Mouse (Mus musculus) limb, embryonic 14.5 days (tissue): ENCODE data around the gene Sftpd. TPM values are rescaled to one million over a fixed set of nuclear protein-coding genes. Genes with fewer than 3 reads are reported as not detected.

Experiments used
- ATAC-seq: fragments of 200-750 bp; cut with Nextera tagmentation; 2 replicates; pipeline ENCODE4 v1.8.0; 2017; ENCODE audit warnings: low read depth, moderate number of reproducible peaks, moderate TSS enrichment; ENCODE audit not compliant: low FRiP score
- DNase-seq: peaks from one replicate; pipeline ENCODE4 v3.0.0-alpha.2; 2015; ENCODE audit warnings: low spot score
- H3K27ac ChIP-seq: fragments of 300-500 bp; sonication (generic); replicated peaks from 2 replicates; pipeline ENCODE4 v1.5.1; 2014; ENCODE audit warnings: low read depth, mild to moderate bottlenecking, low read length, moderate library complexity, mixed read lengths
- H3K27me3 ChIP-seq: fragments of 300-500 bp; sonication (generic); 2 replicates; pipeline ENCODE4 v1.6.1; 2014; ENCODE audit warnings: low read length, mixed read lengths; ENCODE audit not compliant: control insufficient read depth, insufficient read depth
- H3K36me3 ChIP-seq: fragments of 300-500 bp; sonication (generic); 2 replicates; pipeline ENCODE4 v1.6.1; 2014; ENCODE audit warnings: mild to moderate bottlenecking, low read length, moderate library complexity, mixed read lengths; ENCODE audit not compliant: control insufficient read depth, insufficient read depth
- H3K4me1 ChIP-seq: fragments of 300-500 bp; sonication (generic); 2 replicates; pipeline ENCODE4 v1.6.1; 2014; ENCODE audit warnings: antibody characterized with exemption, low read length, mixed read lengths; ENCODE audit not compliant: control insufficient read depth, insufficient read depth
- H3K4me2 ChIP-seq: fragments of 300-500 bp; sonication (generic); replicated peaks from 2 replicates; pipeline ENCODE4 v1.6.1; 2014; ENCODE audit warnings: low read depth, mild to moderate bottlenecking, low read length, moderate library complexity; ENCODE audit not compliant: severe bottlenecking
- H3K4me3 ChIP-seq: fragments of 300-500 bp; sonication (generic); replicated peaks from 2 replicates; pipeline ENCODE4 v1.5.1; 2014; ENCODE audit warnings: low read length
- H3K9ac ChIP-seq: fragments of 300-500 bp; sonication (generic); 2 replicates; pipeline ENCODE4 v1.6.1; 2014; ENCODE audit warnings: mild to moderate bottlenecking, low read depth, low read length, moderate library complexity; ENCODE audit not compliant: severe bottlenecking
- H3K9me3 ChIP-seq: fragments of 300-500 bp; sonication (generic); 2 replicates; pipeline ENCODE4 v1.6.1; 2016; ENCODE audit warnings: low read length; ENCODE audit not compliant: control insufficient read depth
- POLR2A ChIP-seq: fragments of 200-500 bp; IDR thresholded peaks from 2 replicates; pipeline ENCODE4 v1.8.0; 2012; ENCODE audit warnings: inconsistent platforms, mild to moderate bottlenecking, moderate library complexity, borderline replicate concordance; ENCODE audit not compliant: insufficient read depth, insufficient read length; ENCODE audit errors: extremely low read depth
- WGBS: fragments of 180-500 bp; shearing (Covaris S2); extraction: QIAGEN DNeasy Blood & Tissue Kit; methylation state at CpG from one replicate; pipeline ENCODE4 v1.1.7; 2014; 5-methylcytosine and 5-hydroxymethylcytosine counted together
- polyA plus RNA-seq, 2 experiments: library from polyadenylated mRNA; depleted of rRNA in 1 of 2; stranded (reverse) in 1 of 2; unstranded in 1 of 2; fragments of >200 nt; fragmentation: Nextera tagmentation in 1 of 2; extraction: Ambion mirVana in 1 of 2; gene quantifications; 2 replicates each; pipeline versions ENCODE4 v1.2.1 to v1.2.3; 2012 to 2014

Sftpd gene
- polyA plus RNA-seq, 2 experiments = not detected

DNA sequence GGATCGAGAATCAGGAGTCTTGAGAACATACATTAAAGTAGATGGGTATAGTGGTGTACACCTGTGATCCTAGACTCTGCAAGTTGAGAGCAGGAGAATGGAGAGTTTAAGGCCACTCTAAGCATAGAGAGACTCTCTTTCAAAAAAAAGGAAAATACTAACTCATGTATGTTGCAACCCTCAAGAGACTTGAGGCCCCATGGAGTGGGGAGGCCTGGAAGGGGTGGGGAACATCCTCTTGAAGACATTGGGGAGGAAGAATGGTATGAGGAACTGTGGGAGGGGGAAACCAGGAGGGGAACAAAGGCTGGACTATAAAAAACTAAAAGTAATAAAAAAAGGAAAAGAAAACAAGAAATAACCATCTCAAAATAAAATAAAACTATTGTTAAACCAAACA, 16.4 kb downstream of the Sftpd start:
- TF ChIP-seq POLR2A = no peak
- H3K9ac ChIP-seq = no peak overlapping the region
- no peak for DNase-seq
- H3K9me3 ChIP-seq = no peaks in the 10 kb centered on the region
- H3K27ac ChIP-seq = no peak overlapping the region
- ATAC-seq = no peak
- H3K4me3 ChIP-seq = no peak overlapping the region
- H3K27me3 ChIP-seq = no peaks in the 10 kb centered on the region
- no peaks in the 10 kb centered on the region for H3K4me1 ChIP-seq
- no peaks in the 10 kb centered on the region for H3K36me3 ChIP-seq
- H3K4me2 ChIP-seq = no peak overlapping the region
- WGBS = 82% methylated on average over 1 of the region's 1 CpGs

DNA sequence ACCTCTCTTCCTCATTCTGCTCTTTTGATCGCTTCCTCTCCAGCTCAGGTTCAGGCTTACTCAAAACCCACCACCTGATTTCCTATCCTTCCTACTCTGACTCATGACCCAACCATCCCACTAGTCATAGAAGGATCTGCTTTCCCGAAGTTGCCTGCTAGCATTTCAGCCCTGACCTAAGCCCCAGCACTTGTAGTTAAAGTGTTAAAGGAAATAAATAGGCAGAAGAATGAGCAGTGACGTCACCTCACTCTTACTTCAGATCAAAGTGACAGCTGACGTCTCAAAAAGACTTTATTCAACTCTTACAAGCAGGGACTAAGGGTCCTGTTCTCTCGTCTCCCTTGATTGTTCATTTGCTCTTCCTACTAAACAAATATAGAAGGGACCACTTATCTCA, 17.7 kb downstream of the Sftpd start:
- Histone ChIP-seq H3K27me3 (no peaks in the 10 kb centered on the region), H3K9ac (no peak overlapping the region), H3K9me3 (no peaks in the 10 kb centered on the region), H3K4me3 (no peak overlapping the region), H3K36me3 (no peaks in the 10 kb centered on the region), H3K4me1 (no peaks in the 10 kb centered on the region), H3K4me2 (no peak overlapping the region), H3K27ac (no peak overlapping the region)
- no peak for TF ChIP-seq POLR2A
- no peak for DNase-seq
- WGBS = 50% methylated on average over 5 of the region's 5 CpGs
- ATAC-seq = no peak

DNA sequence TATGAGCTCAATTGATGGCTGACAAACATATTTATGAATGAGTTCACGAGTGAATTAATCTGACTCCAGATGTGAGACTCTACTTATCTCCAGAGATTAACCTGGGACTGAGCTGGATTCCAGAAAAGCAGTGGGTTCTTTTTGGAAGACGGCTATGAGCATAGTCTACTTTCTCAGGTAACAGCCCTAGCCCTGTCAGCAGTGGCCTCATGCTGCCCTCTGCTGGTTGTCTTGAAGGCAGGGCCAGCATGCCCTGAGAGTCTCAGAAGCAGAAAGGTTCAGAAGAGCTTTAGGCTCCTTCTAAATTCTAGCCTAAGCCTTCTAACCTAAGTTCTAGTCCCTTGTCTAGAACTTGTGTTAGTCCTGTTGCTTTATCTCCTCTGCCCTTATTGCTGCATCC, 22.3 kb downstream of the Sftpd start:
- 11% methylated on average over 2 of the region's 2 CpGs for WGBS
- Histone ChIP-seq H3K4me2 (no peak overlapping the region), H3K27me3 (no peaks in the 10 kb centered on the region), H3K4me3 (no peak overlapping the region), H3K9ac (no peak overlapping the region), H3K27ac (no peak overlapping the region), H3K9me3 (no peaks in the 10 kb centered on the region), H3K36me3 (no peaks in the 10 kb centered on the region), H3K4me1 (no peaks in the 10 kb centered on the region)
- TF ChIP-seq POLR2A = no peak
- ATAC-seq = no peak
- peak; percentile 62 for DNase-seq

DNA sequence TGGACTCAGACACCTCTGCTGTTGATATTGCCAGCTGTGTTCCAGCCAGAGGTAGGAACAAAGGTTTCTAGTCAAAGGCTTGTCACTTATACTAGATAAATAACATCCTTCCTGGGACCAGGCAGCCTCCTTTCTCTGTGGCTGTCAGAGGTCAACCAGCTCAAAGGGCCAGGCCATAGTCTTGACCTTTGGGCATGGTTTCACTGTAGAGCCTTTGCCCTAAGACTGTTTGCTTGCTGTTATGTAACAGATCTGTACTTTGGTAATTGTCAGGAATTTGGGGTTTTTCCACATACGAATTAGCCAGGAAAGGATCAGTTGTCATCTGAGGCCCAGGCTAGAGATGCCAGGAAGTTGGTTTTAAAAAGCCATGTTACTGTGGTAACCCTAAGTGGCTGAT, 24.2 kb downstream of the Sftpd start:
- Histone ChIP-seq H3K27me3 (no peaks in the 10 kb centered on the region), H3K9ac (no peak overlapping the region), H3K9me3 (no peaks in the 10 kb centered on the region), H3K4me3 (no peak overlapping the region), H3K36me3 (no peaks in the 10 kb centered on the region), H3K27ac (no peak overlapping the region), H3K4me2 (no peak overlapping the region), H3K4me1 (no peaks in the 10 kb centered on the region)
- TF ChIP-seq POLR2A = no peak
- 38% methylated on average over 1 of the region's 1 CpGs for WGBS
- no peak for DNase-seq
- no peak for ATAC-seq

DNA sequence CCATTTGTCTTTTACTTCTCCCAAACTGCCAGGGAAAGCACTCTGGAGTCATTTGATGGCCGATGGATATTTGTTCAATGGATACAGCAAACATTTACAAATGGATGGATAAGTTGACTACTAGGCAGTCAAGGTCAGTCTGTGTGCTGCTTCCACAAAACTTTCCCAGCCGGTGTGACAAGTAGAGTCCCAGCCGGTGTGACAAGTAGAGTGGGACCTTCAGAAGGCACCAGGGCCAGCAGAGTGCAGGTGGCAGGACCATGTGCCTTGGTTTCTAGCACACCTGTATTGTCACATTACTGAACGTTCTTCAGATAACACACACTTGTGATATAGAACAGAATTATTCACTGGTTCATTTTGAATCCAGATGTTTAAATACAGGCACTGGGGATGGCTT, 24.9 kb downstream of the Sftpd start:
- WGBS = 88% methylated on average over 4 of the region's 4 CpGs
- H3K27me3 ChIP-seq = no peaks in the 10 kb centered on the region
- ATAC-seq (no peak), DNase-seq (no peak)
- H3K4me3 ChIP-seq = no peak overlapping the region
- H3K9me3 ChIP-seq = no peaks in the 10 kb centered on the region
- H3K4me2 ChIP-seq = no peak overlapping the region
- H3K36me3 ChIP-seq = no peaks in the 10 kb centered on the region
- H3K27ac ChIP-seq = no peak overlapping the region
- TF ChIP-seq POLR2A = no peak
- no peak overlapping the region for H3K9ac ChIP-seq
- no peaks in the 10 kb centered on the region for H3K4me1 ChIP-seq

DNA sequence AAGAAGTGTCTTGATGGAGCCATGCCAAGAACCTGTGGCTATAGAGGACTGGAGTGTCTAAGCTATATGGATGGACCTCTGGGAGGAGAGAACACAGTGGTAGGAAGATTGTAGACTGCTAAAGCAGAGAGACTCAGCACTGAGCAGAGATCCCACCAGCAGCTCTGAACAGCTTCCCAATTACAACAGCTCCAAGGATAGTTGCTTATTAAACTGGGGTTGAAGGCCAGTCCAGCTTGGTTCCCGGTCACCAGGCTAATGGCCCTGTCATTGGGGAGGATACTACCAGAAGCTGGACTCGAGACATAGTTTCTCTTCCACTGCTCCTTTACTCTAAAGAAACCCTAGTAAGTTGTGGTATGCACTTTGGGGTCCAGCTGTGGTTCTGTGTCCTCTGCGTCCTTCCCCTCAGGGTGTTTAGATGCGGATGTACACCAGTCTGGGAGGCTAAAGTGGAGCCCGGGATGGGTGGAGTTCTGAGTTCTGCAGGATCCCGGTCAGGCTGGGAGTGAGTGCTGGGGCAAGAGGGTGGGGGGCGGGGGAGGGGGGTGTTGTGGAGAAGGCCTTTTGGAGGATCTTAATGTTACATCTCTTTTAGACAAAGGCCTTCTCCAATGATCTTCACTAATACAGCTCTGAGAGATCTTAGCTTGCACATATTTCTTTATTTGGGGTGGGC, 33.6 kb downstream of the Sftpd start, which contains the start of gene Mbl1:
Gene Mbl1, plus strand, starts transcription at position 239 of the 679 bp plus-strand sequence.
- ATAC-seq = no peak
- Histone ChIP-seq H3K4me2 (no peak within 1 kb of the TSS), H3K27me3 (no peaks in the 10 kb centered on the region), H3K9me3 (no peaks in the 10 kb centered on the region), H3K36me3 (no peaks in the 10 kb centered on the region), H3K4me1 (no peaks in the 10 kb centered on the region), H3K4me3 (no peak within 1 kb of the TSS), H3K9ac (no peak within 1 kb of the TSS), H3K27ac (no peak within 1 kb of the TSS)
- DNase-seq = no peak
- WGBS = 88% methylated on average over 7 of the region's 7 CpGs
- no peak for TF ChIP-seq POLR2A
